Mouse (Mus musculus): Measurements from ENCODE around the gene Nasp. TPM values are rescaled to one million over a fixed set of nuclear protein-coding genes. Genes with fewer than 3 reads are reported as not detected.

The Nasp gene
- total and polyA plus RNA-seq, 2 experiments from 2014 or later: 51.6 to 76.3 TPM

GRCm38 (mm10) chr4:116655658-116656057 is 27.9 kb upstream of the Nasp start:
- no peak for ATAC-seq (ENCODE audit: low FRiP score)
- Histone ChIP-seq H3K4me1 (ENCODE audit: insufficient read depth, low read length) (no peaks in the 10 kb centered on the region), H3K27ac (ENCODE audit: low read depth, low read length) (no peak overlapping the region), H3K9me3 (ENCODE audit: low read length) (no peaks in the 10 kb centered on the region), H3K36me3 (ENCODE audit: insufficient read depth, low read length) (no peaks in the 10 kb centered on the region), H3K4me2 (ENCODE audit: low read depth, low read length, poor library complexity, severe bottlenecking) (no peak overlapping the region), H3K27me3 (ENCODE audit: insufficient read depth, low read length) (no peaks in the 10 kb centered on the region), H3K9ac (replicated peaks; ENCODE audit: low read length, poor library complexity, severe bottlenecking) (no peak overlapping the region), H3K4me3 (ENCODE audit: low read depth, low read length) (no peak overlapping the region)
- WGBS: 75% methylated on average over 3 of the region's 3 CpGs
- no peak for DNase-seq (ENCODE audit: low spot score)
- TF ChIP-seq CTCF (IDR thresholded peaks at IDR 0.05): no peak

DNA sequence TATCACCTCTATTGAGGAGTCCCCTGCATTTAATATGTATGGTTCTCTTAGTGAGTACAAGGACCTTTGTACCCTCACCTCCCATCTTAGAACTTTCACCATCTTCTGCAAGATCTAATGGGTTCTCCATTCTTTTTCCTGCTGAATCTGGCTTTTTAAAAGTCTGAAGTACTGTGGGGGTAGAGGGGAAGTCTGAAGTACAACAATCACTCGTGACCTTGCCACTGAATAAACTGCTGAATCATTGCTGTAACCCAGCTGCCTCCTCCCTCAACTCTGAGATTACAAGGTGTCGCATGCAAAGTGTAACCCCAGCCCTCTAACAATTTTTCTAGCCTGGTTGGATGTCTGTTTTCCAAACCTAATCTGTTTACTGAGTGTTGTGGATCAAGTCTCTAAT is 27.4 kb upstream of the Nasp start:
- H3K4me2 ChIP-seq (ENCODE audit: low read depth, low read length, poor library complexity, severe bottlenecking): no peak overlapping the region
- H3K4me1 ChIP-seq (ENCODE audit: insufficient read depth, low read length): peaks cover 1% of the 10 kb centered on the region
- H3K27ac ChIP-seq (ENCODE audit: low read depth, low read length): no peak overlapping the region
- no peak for DNase-seq (ENCODE audit: low spot score)
- H3K36me3 ChIP-seq (ENCODE audit: insufficient read depth, low read length): no peaks in the 10 kb centered on the region
- ATAC-seq (ENCODE audit: low FRiP score): no peak
- no peak overlapping the region for H3K9ac ChIP-seq (replicated peaks; ENCODE audit: low read length, poor library complexity, severe bottlenecking)
- H3K27me3 ChIP-seq (ENCODE audit: insufficient read depth, low read length): no peaks in the 10 kb centered on the region
- TF ChIP-seq CTCF (IDR thresholded peaks at IDR 0.05): no peak
- no peak overlapping the region for H3K4me3 ChIP-seq (ENCODE audit: low read depth, low read length)
- no peaks in the 10 kb centered on the region for H3K9me3 ChIP-seq (ENCODE audit: low read length)
- 70% methylated on average over 2 of the region's 2 CpGs for WGBS

- Histone ChIP-seq H3K4me3 (ENCODE audit: low read depth, low read length) (no peak overlapping the region), H3K36me3 (ENCODE audit: insufficient read depth, low read length) (no peaks in the 10 kb centered on the region), H3K4me1 (ENCODE audit: insufficient read depth, low read length) (peaks cover 4% of the 10 kb centered on the region), H3K9ac (replicated peaks; ENCODE audit: low read length, poor library complexity, severe bottlenecking) (no peak overlapping the region), H3K9me3 (ENCODE audit: low read length) (no peaks in the 10 kb centered on the region), H3K27ac (ENCODE audit: low read depth, low read length) (no peak overlapping the region), H3K27me3 (ENCODE audit: insufficient read depth, low read length) (no peaks in the 10 kb centered on the region), H3K4me2 (ENCODE audit: low read depth, low read length, poor library complexity, severe bottlenecking) (no peak overlapping the region)
- DNase-seq (ENCODE audit: low spot score) (no peak), ATAC-seq (ENCODE audit: low FRiP score) (no peak)
- TF ChIP-seq CTCF (IDR thresholded peaks at IDR 0.05): no peak
- 89% methylated on average over 6 of the region's 6 CpGs for WGBS
These were observed 25.5 kb upstream of the Nasp start for GRCm38 (mm10) chr4:116653228-116653627.

- DNase-seq (ENCODE audit: low spot score): no peak
- Histone ChIP-seq H3K27me3 (ENCODE audit: insufficient read depth, low read length) (no peaks in the 10 kb centered on the region), H3K36me3 (ENCODE audit: insufficient read depth, low read length) (no peaks in the 10 kb centered on the region), H3K4me1 (ENCODE audit: insufficient read depth, low read length) (peaks cover 4% of the 10 kb centered on the region), H3K9ac (replicated peaks; ENCODE audit: low read length, poor library complexity, severe bottlenecking) (peak overlapping the region; percentile 91; the same call in 1 of the 2 replicates), H3K4me2 (ENCODE audit: low read depth, low read length, poor library complexity, severe bottlenecking) (peak overlapping the region; percentile 50), H3K9me3 (ENCODE audit: low read length) (no peaks in the 10 kb centered on the region), H3K4me3 (ENCODE audit: low read depth, low read length) (peak overlapping the region; percentile 95), H3K27ac (ENCODE audit: low read depth, low read length) (no peak overlapping the region)
- TF ChIP-seq CTCF (IDR thresholded peaks at IDR 0.05): no peak
- 9% methylated on average over 6 of the region's 6 CpGs for WGBS
- no peak for ATAC-seq (ENCODE audit: low FRiP score)
These were observed 24.0 kb upstream of the Nasp start for GRCm38 (mm10) chr4:116651797-116652135.

DNA sequence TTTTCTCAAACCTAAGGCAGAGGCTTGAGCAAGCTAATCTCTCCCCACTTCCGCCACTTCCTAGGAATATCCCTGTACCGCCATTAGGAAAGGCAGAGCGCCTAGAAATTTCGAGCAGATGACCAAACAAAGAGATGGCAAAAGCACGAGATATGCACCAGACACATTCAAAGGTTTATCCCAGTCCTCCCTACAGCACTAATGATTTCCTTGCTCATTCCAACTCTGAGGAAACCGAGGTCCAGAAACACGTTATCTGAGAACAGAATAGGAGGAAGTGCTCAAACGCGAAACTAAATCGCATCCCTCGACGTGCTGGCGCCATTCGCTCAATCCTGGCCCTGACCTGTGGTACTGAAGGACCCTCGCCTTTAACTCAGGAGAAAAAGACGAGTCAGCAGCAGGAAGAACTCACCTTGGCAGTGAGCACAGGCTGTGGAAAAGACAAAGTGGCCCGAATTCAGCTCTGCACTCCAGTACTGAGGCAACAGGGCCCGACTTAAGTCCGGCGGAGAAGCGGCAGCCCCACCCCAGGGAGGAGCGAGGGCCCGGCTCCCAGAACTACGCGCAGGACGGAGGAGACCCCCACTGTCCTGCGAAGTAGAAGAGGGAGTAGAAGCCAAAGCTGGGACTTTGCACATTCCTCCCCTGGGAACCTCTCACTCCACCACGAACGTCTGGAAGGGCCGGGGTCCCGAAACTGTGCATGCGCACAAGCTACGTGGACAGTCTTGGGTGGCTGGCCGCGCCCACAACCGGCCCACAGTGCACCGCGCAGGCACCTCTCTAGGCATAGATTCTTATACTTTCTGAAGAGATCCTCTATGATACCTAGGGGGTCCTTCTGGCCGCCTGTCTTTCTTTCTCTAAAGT is 23.4 kb upstream of the Nasp start, which contains the start of gene Akr1a1:
TSS of gene Akr1a1 (minus strand) at position 757 of the 873 bp plus-strand sequence.
- Histone ChIP-seq H3K4me1 (ENCODE audit: insufficient read depth, low read length) (peaks cover 4% of the 10 kb centered on the region), H3K27ac (ENCODE audit: low read depth, low read length) (peak within 1 kb of the TSS; percentile 83), H3K4me2 (ENCODE audit: low read depth, low read length, poor library complexity, severe bottlenecking) (peak within 1 kb of the TSS; percentile 72), H3K4me3 (ENCODE audit: low read depth, low read length) (peak within 1 kb of the TSS; percentile 95), H3K9me3 (ENCODE audit: low read length) (no peaks in the 10 kb centered on the region), H3K27me3 (ENCODE audit: insufficient read depth, low read length) (no peaks in the 10 kb centered on the region), H3K36me3 (ENCODE audit: insufficient read depth, low read length) (peaks cover 4% of the 10 kb centered on the region; the same call in 1 of the 2 replicates), H3K9ac (replicated peaks; ENCODE audit: low read length, poor library complexity, severe bottlenecking) (peak within 1 kb of the TSS; percentile 91)
- peak; percentile 99 for ATAC-seq (ENCODE audit: low FRiP score)
- WGBS: 0% methylated on average over 39 of the region's 39 CpGs
- DNase-seq (ENCODE audit: low spot score): peak; percentile 97
- TF ChIP-seq CTCF (IDR thresholded peaks at IDR 0.05): peak; percentile 25; the same call in 1 of the 2 replicates

DNA sequence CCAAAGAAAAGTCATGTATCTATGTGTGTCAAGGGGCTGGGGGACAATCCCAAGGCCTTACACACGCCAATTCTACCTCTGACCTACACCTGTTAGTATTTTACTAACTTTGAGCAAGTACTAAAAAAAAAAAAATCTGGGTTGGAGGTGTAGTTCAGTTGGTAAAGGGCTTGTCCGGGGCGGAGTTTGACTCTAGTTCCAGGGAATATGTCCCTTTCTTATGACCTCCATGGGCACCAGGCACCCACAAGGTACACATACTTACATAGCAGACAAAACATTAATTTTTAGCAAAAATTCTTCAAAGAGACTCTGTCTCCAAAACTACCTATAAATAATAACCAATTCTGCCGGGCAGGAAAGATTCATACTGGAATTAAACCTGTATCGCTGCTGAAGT is 22.6 kb upstream of the Nasp start:
- no peak for TF ChIP-seq CTCF (IDR thresholded peaks at IDR 0.05)
- peak overlapping the region; percentile 72 for H3K4me2 ChIP-seq (ENCODE audit: low read depth, low read length, poor library complexity, severe bottlenecking)
- peak overlapping the region; percentile 95 for H3K4me3 ChIP-seq (ENCODE audit: low read depth, low read length)
- DNase-seq (ENCODE audit: low spot score): no peak
- H3K4me1 ChIP-seq (ENCODE audit: insufficient read depth, low read length): peaks cover 4% of the 10 kb centered on the region
- 49% methylated on average over 5 of the region's 5 CpGs for WGBS
- H3K27me3 ChIP-seq (ENCODE audit: insufficient read depth, low read length): no peaks in the 10 kb centered on the region
- peaks cover 4% of the 10 kb centered on the region; the same call in 1 of the 2 replicates for H3K36me3 ChIP-seq (ENCODE audit: insufficient read depth, low read length)
- H3K9ac ChIP-seq (replicated peaks; ENCODE audit: low read length, poor library complexity, severe bottlenecking): peak overlapping the region; percentile 91
- H3K27ac ChIP-seq (ENCODE audit: low read depth, low read length): peak overlapping the region; percentile 83
- no peak for ATAC-seq (ENCODE audit: low FRiP score)
- H3K9me3 ChIP-seq (ENCODE audit: low read length): no peaks in the 10 kb centered on the region

Data from midbrain, postnatal 0 days (tissue).